Mouse (Mus musculus): ENCODE results near the gene Epop. TPM values are rescaled to one million over a fixed set of nuclear protein-coding genes. Genes with fewer than 3 reads are reported as not detected.
A peak's percentile ranks its signal among the peaks of the same experiment; 100 is the strongest.
"Not testable (repeated sequence)": the region's sequence is repeated elsewhere in the genome, so short reads cannot be mapped to it uniquely, and the experiment has no call there.

Epop gene
- polyA plus RNA-seq, 1 experiment from 2014 or later, result 1.8 TPM

GRCm38 (mm10) chr11:97656269-97656971 lies 26.9 kb upstream of the Epop start:
- peaks cover 8% of the 10 kb centered on the region for H3K4me1 ChIP-seq (replicated peaks; ENCODE audit: control insufficient read depth, insufficient read depth, low read length)
- H3K9me3 ChIP-seq (ENCODE audit: control insufficient read depth, low read length), result no peaks in the 10 kb centered on the region
- H3K27ac ChIP-seq, result no peak overlapping the region
- WGBS, result 70% methylated on average over 14 of the region's 14 CpGs
- no peaks in the 10 kb centered on the region for H3K36me3 ChIP-seq (replicated peaks; ENCODE audit: control insufficient read depth, insufficient read depth)
- H3K27me3 ChIP-seq (ENCODE audit: control insufficient read depth, insufficient read depth, low read length), result peaks cover 8% of the 10 kb centered on the region
- H3K9ac ChIP-seq, result no peak overlapping the region
- DNase-seq (ENCODE audit: low spot score) (no peak), ATAC-seq (ENCODE audit: low FRiP score) (no peak)
- no peak overlapping the region for H3K4me3 ChIP-seq (replicated peaks; ENCODE audit: low read length)
- no peak overlapping the region for H3K4me2 ChIP-seq (replicated peaks)

GRCm38 (mm10) chr11:97654210-97654609 lies 24.7 kb upstream of the Epop start:
- WGBS, result 92% methylated on average over 2 of the region's 2 CpGs

DNA sequence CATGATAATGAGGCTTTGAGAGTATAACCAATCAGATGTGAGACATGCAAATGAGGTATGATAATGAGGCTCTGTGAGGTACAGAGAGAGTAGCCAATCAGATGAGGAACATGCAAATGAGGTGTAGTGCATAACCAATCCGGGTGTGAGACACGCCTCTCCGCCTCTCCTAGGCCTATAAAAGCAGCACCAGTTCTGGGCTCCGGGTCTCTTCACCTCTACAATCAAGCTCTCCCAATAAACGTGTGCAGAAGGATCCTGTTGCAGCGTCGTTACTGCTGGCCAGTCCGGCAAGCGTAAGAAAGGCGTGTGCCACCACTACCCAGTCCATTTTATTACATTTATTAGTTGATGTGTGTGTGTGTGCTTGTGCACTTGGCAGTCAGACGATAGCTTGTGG lies 23.9 kb upstream of the Epop start:
- not testable (repeated sequence) for H3K36me3 ChIP-seq (replicated peaks; ENCODE audit: control insufficient read depth, insufficient read depth); H3K27ac ChIP-seq; DNase-seq (ENCODE audit: low spot score); H3K9ac ChIP-seq; H3K4me1 ChIP-seq (replicated peaks; ENCODE audit: control insufficient read depth, insufficient read depth, low read length); H3K27me3 ChIP-seq (ENCODE audit: control insufficient read depth, insufficient read depth, low read length); H3K9me3 ChIP-seq (ENCODE audit: control insufficient read depth, low read length); H3K4me2 ChIP-seq (replicated peaks); H3K4me3 ChIP-seq (replicated peaks; ENCODE audit: low read length); ATAC-seq (ENCODE audit: low FRiP score)
- WGBS, result 93% methylated on average over 11 of the region's 11 CpGs

More at GRCm38 (mm10) chr11:97654210-97654609, 24.7 kb upstream of the Epop start:
- DNase-seq (ENCODE audit: low spot score) (no peak), ATAC-seq (ENCODE audit: low FRiP score) (no peak)
- Histone ChIP-seq H3K9ac (no peak overlapping the region), H3K4me2 (replicated peaks) (no peak overlapping the region), H3K36me3 (replicated peaks; ENCODE audit: control insufficient read depth, insufficient read depth) (no peaks in the 10 kb centered on the region), H3K9me3 (ENCODE audit: control insufficient read depth, low read length) (no peaks in the 10 kb centered on the region), H3K27ac (no peak overlapping the region), H3K4me1 (replicated peaks; ENCODE audit: control insufficient read depth, insufficient read depth, low read length) (no peaks in the 10 kb centered on the region), H3K27me3 (ENCODE audit: control insufficient read depth, insufficient read depth, low read length) (no peaks in the 10 kb centered on the region), H3K4me3 (replicated peaks; ENCODE audit: low read length) (no peak overlapping the region)

- Histone ChIP-seq H3K4me1 (replicated peaks; ENCODE audit: control insufficient read depth, insufficient read depth, low read length) (no peaks in the 10 kb centered on the region), H3K27me3 (ENCODE audit: control insufficient read depth, insufficient read depth, low read length) (no peaks in the 10 kb centered on the region), H3K27ac (no peak overlapping the region), H3K9ac (no peak overlapping the region), H3K4me2 (replicated peaks) (no peak overlapping the region), H3K36me3 (replicated peaks; ENCODE audit: control insufficient read depth, insufficient read depth) (no peaks in the 10 kb centered on the region), H3K4me3 (replicated peaks; ENCODE audit: low read length) (no peak overlapping the region), H3K9me3 (ENCODE audit: control insufficient read depth, low read length) (no peaks in the 10 kb centered on the region)
- DNase-seq (ENCODE audit: low spot score), result no peak
- no peak for ATAC-seq (ENCODE audit: low FRiP score)
- 60% methylated on average over 5 of the region's 5 CpGs for WGBS
Measured at GRCm38 (mm10) chr11:97650341-97650740, 20.8 kb upstream of the Epop start.

DNA sequence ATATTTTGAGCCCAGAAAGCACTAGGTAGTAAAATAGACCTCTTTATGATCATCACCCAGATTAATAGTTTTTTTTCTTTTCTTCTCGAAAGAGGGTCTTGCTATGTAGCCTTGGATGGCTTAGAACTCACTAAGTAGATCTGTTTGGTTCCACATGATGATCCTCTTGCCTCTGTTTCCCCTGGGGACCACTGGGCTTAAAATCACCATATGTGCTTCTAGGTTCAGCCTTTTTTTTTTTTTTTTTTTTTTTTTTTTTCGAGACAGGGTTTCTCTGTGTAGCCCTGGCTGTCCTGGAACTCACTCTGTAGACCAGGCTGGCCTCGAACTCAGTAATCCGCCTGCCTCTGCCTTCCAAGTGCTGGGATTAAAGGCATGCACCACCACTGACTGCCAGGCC lies 19.0 kb upstream of the Epop start:
- not testable (repeated sequence) for H3K27ac ChIP-seq; H3K4me2 ChIP-seq (replicated peaks); H3K27me3 ChIP-seq (ENCODE audit: control insufficient read depth, insufficient read depth, low read length); H3K9ac ChIP-seq; H3K36me3 ChIP-seq (replicated peaks; ENCODE audit: control insufficient read depth, insufficient read depth); ATAC-seq (ENCODE audit: low FRiP score); H3K4me3 ChIP-seq (replicated peaks; ENCODE audit: low read length); DNase-seq (ENCODE audit: low spot score); H3K9me3 ChIP-seq (ENCODE audit: control insufficient read depth, low read length); H3K4me1 ChIP-seq (replicated peaks; ENCODE audit: control insufficient read depth, insufficient read depth, low read length)
- 75% methylated on average over 3 of the region's 4 CpGs for WGBS

GRCm38 (mm10) chr11:97644834-97645233 lies 15.3 kb upstream of the Epop start:
- H3K9ac ChIP-seq, result no peak overlapping the region
- no peaks in the 10 kb centered on the region for H3K9me3 ChIP-seq (ENCODE audit: control insufficient read depth, low read length)
- H3K4me2 ChIP-seq (replicated peaks), result no peak overlapping the region
- H3K4me1 ChIP-seq (replicated peaks; ENCODE audit: control insufficient read depth, insufficient read depth, low read length), result no peaks in the 10 kb centered on the region
- 3% methylated on average over 6 of the region's 6 CpGs for WGBS
- ATAC-seq (ENCODE audit: low FRiP score), result no peak
- H3K27me3 ChIP-seq (ENCODE audit: control insufficient read depth, insufficient read depth, low read length), result no peaks in the 10 kb centered on the region
- H3K4me3 ChIP-seq (replicated peaks; ENCODE audit: low read length), result no peak overlapping the region
- H3K36me3 ChIP-seq (replicated peaks; ENCODE audit: control insufficient read depth, insufficient read depth), result no peaks in the 10 kb centered on the region
- peak; percentile 62 for DNase-seq (ENCODE audit: low spot score)
- no peak overlapping the region for H3K27ac ChIP-seq

- 84% methylated on average over 8 of the region's 8 CpGs for WGBS
- Histone ChIP-seq H3K27ac (no peak overlapping the region), H3K4me2 (replicated peaks) (no peak overlapping the region), H3K9me3 (ENCODE audit: control insufficient read depth, low read length) (no peaks in the 10 kb centered on the region), H3K36me3 (replicated peaks; ENCODE audit: control insufficient read depth, insufficient read depth) (no peaks in the 10 kb centered on the region), H3K27me3 (ENCODE audit: control insufficient read depth, insufficient read depth, low read length) (no peaks in the 10 kb centered on the region), H3K4me1 (replicated peaks; ENCODE audit: control insufficient read depth, insufficient read depth, low read length) (no peaks in the 10 kb centered on the region), H3K4me3 (replicated peaks; ENCODE audit: low read length) (no peak overlapping the region), H3K9ac (no peak overlapping the region)
- DNase-seq (ENCODE audit: low spot score) (no peak), ATAC-seq (ENCODE audit: low FRiP score) (no peak)
Measured at GRCm38 (mm10) chr11:97643380-97644055, 14.0 kb upstream of the Epop start.

- Histone ChIP-seq H3K4me1 (replicated peaks; ENCODE audit: control insufficient read depth, insufficient read depth, low read length) (no peaks in the 10 kb centered on the region), H3K4me2 (replicated peaks) (no peak overlapping the region), H3K36me3 (replicated peaks; ENCODE audit: control insufficient read depth, insufficient read depth) (no peaks in the 10 kb centered on the region), H3K4me3 (replicated peaks; ENCODE audit: low read length) (no peak overlapping the region), H3K9me3 (ENCODE audit: control insufficient read depth, low read length) (no peaks in the 10 kb centered on the region), H3K27ac (no peak overlapping the region), H3K27me3 (ENCODE audit: control insufficient read depth, insufficient read depth, low read length) (no peaks in the 10 kb centered on the region), H3K9ac (no peak overlapping the region)
- WGBS, result 47% methylated on average over 2 of the region's 2 CpGs
- ATAC-seq (ENCODE audit: low FRiP score), result no peak
- DNase-seq (ENCODE audit: low spot score), result no peak
Measured at GRCm38 (mm10) chr11:97642746-97643145, 13.2 kb upstream of the Epop start.

DNA sequence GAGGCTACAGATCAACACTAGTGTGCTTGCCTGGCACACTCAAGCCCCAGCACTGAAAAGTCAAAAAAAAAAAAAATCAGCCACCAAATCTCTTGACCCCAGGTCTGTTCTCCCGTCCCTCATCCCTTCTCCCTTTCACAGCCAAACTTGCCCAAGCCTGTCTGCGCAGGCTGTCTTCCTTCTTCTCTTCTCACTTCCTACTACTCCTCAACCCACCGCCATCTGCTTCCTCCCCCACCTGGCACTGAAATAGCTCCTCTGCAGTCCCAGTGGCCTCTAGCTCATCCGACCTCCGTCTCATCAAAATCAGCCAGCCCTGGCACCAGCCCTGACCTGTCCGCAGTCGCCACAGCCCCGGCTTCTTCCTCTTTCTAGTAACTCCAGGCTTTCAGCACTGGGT lies 12.2 kb upstream of the Epop start:
- Histone ChIP-seq H3K4me1 (replicated peaks; ENCODE audit: control insufficient read depth, insufficient read depth, low read length) (no peaks in the 10 kb centered on the region), H3K27ac (no peak overlapping the region), H3K27me3 (ENCODE audit: control insufficient read depth, insufficient read depth, low read length) (no peaks in the 10 kb centered on the region), H3K9me3 (ENCODE audit: control insufficient read depth, low read length) (no peaks in the 10 kb centered on the region), H3K4me2 (replicated peaks) (no peak overlapping the region), H3K9ac (no peak overlapping the region), H3K4me3 (replicated peaks; ENCODE audit: low read length) (no peak overlapping the region), H3K36me3 (replicated peaks; ENCODE audit: control insufficient read depth, insufficient read depth) (no peaks in the 10 kb centered on the region)
- ATAC-seq (ENCODE audit: low FRiP score) (no peak), DNase-seq (ENCODE audit: low spot score) (no peak)
- 64% methylated on average over 8 of the region's 8 CpGs for WGBS
